ENCODE assay signal across 12 mouse cellular contexts in the genomic region with DNA sequence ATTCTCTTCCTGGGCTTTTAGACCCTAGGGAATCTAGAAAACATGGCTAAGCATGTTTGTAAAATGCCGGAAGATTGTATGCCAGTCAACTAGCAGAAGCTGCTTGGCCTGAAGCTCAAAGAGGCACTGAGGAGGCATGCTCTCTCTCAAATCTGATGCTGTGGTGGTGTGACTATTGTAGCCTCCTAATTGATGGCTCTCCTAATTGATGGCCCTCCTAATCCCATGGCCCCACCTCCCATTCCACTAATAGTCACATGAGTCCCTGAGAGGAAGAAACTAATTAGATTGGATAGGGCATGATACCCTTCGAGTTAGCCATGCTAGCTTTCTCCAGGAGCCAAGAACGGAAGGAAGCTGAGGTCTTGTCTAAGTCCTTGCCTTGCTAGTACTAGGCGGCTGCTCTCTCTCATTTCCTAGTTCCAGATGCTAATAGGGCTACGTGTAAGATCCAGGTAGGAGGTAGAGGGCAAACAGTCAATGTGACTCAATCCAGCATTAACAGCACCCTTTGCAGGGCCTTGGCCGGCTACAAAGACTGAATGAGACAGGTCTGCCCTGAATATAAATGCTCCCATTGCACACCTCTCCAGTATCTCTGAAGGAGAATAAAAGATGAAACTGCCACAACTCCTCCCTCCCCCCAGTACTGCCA. TPM values are rescaled to one million over a fixed set of nuclear protein-coding genes. Genes with fewer than 3 reads are reported as not detected.
DNase-seq lines count a peak whose midpoint lies in the region; ATAC-seq and TF ChIP-seq lines count a peak whose summit lies in the region.
"Had no signal": no experiment of that assay in that cellular context is flagged by ENCODE, and none has a peak within 500 bp of the region (broad histone marks: within the 10 kb centered on the region; RNA-seq: fewer than 3 reads in every experiment).

No protein-coding gene starts in this region.

- H3K27me3 ChIP-seq in heart, embryonic 11.5 days (ENCODE audit: control insufficient read depth, insufficient read depth, low read length): no peaks in the 10 kb centered on the region
- no peaks in the 10 kb centered on the region for H3K27me3 ChIP-seq in heart, adult 2 months (ENCODE audit: control insufficient read depth, insufficient read depth, low read length)
- H3K27me3 ChIP-seq in MEL (ENCODE audit: control insufficient read depth in 1 of 2, insufficient read depth in 2 of 2, low read length in 2 of 2): no peaks in the 10 kb centered on the region
- H3K27me3 ChIP-seq in embryonic facial prominence, embryonic 10.5 days (replicated peaks; ENCODE audit: low read depth, poor library complexity, severe bottlenecking): peaks cover 7% of the 10 kb centered on the region; the same call in 1 of the 2 replicates
- no peaks in the 10 kb centered on the region for H3K27me3 ChIP-seq in midbrain, embryonic 13.5 days
- H3K27me3 ChIP-seq: CH12.LX; limb, embryonic 13.5 days; lung, embryonic 15.5 days had no signal

- no peak for ATAC-seq in heart, embryonic 11.5 days (replicated peaks; ENCODE audit: insufficient number of reproducible peaks, low FRiP score, low TSS enrichment)
- ATAC-seq in midbrain, embryonic 13.5 days: no peak

- no peak for TF ChIP-seq RAD21 in MEL (IDR thresholded peaks at IDR 0.05; ENCODE audit: low read depth, low read length)

- H3K9me3 ChIP-seq in heart, embryonic 11.5 days (replicated peaks; ENCODE audit: control insufficient read depth, low read length): no peaks in the 10 kb centered on the region
- H3K9me3 ChIP-seq in MEL (replicated peaks; ENCODE audit: insufficient read depth, low read length): no peaks in the 10 kb centered on the region
- no peaks in the 10 kb centered on the region for H3K9me3 ChIP-seq in embryonic facial prominence, embryonic 10.5 days
- no peaks in the 10 kb centered on the region for H3K9me3 ChIP-seq in midbrain, embryonic 13.5 days
- H3K9me3 ChIP-seq: limb, embryonic 13.5 days; lung, embryonic 15.5 days had no signal

- intact Hi-C loops in heart, adult 2 months (cut with DNase I): loop anchor here (2.0 to 5.0 kb wide), 3 partner anchors 403 to 577 kb away; a partner anchor contains a TSS

- H3K36me3 ChIP-seq in heart, embryonic 11.5 days (ENCODE audit: control insufficient read depth, insufficient read depth, low read length): no peaks in the 10 kb centered on the region
- H3K36me3 ChIP-seq in heart, adult 2 months (ENCODE audit: control insufficient read depth, insufficient read depth, low read length): no peaks in the 10 kb centered on the region
- peaks cover 0 to 24% of the 10 kb centered on the region in 2 experiments; a peak in 2 of 4 replicates for H3K36me3 ChIP-seq in MEL (ENCODE audit: control insufficient read depth in 1 of 2, insufficient read depth in 2 of 2, low read length in 2 of 2)
- H3K36me3 ChIP-seq in embryonic facial prominence, embryonic 10.5 days (replicated peaks): no peaks in the 10 kb centered on the region
- no peaks in the 10 kb centered on the region for H3K36me3 ChIP-seq in midbrain, embryonic 13.5 days
- H3K36me3 ChIP-seq: limb, embryonic 13.5 days; lung, embryonic 15.5 days had no signal

- peaks cover 47% of the 10 kb centered on the region for H3K4me1 ChIP-seq in heart, embryonic 11.5 days (ENCODE audit: control insufficient read depth, insufficient read depth, low read length)
- H3K4me1 ChIP-seq in heart, adult 2 months (ENCODE audit: control insufficient read depth, insufficient read depth, low read length): peaks cover 18% of the 10 kb centered on the region
- H3K4me1 ChIP-seq in MEL (ENCODE audit: control insufficient read depth in 1 of 2, insufficient read depth in 2 of 2, low read length in 2 of 2): peaks cover 12 to 32% of the 10 kb centered on the region in 2 experiments
- H3K4me1 ChIP-seq in embryonic facial prominence, embryonic 10.5 days: peaks cover 74% of the 10 kb centered on the region
- peaks cover 50% of the 10 kb centered on the region for H3K4me1 ChIP-seq in midbrain, embryonic 13.5 days (replicated peaks)

- TF ChIP-seq POLR2A in heart, adult 2 months (IDR thresholded peaks at IDR 0.05; ENCODE audit: insufficient read depth, low read depth, low read length): no peak
- no peak for TF ChIP-seq POLR2A in MEL (IDR thresholded peaks at IDR 0.05; ENCODE audit: control insufficient read depth in 1 of 2, insufficient read depth in 1 of 2, low read depth in 1 of 2, low read length in 2 of 2, poor library complexity in 1 of 2)

- no peak for TF ChIP-seq CTCF in heart, adult 2 months (IDR thresholded peaks at IDR 0.05)
- TF ChIP-seq CTCF in MEL (IDR thresholded peaks at IDR 0.05 in 2 of 3, conservative IDR thresholded peaks at IDR 0.05 in 1 of 3; ENCODE audit: control insufficient read depth in 1 of 3, insufficient read depth in 1 of 3, low read depth in 2 of 3, low read length in 3 of 3, poor library complexity in 1 of 3, severe bottlenecking in 1 of 3): no peak

- TF ChIP-seq EP300 in heart, adult 2 months (IDR thresholded peaks at IDR 0.05; ENCODE audit: insufficient read depth, low read depth, low read length): no peak
- no peak for TF ChIP-seq EP300 in MEL (IDR thresholded peaks at IDR 0.05; ENCODE audit: low read depth in 1 of 2, low read length in 2 of 2)

- 69% methylated on average over 6 of the region's 6 CpGs for WGBS in heart, embryonic 11.5 days (ENCODE audit: insufficient replicate concordance)
- WGBS in heart, adult 2 months: 73% methylated on average over 6 of the region's 6 CpGs
- 62% methylated on average over 6 of the region's 6 CpGs for WGBS in embryonic facial prominence, embryonic 10.5 days
- 51% methylated on average over 6 of the region's 6 CpGs for WGBS in midbrain, embryonic 13.5 days

- H3K9ac ChIP-seq in heart, embryonic 11.5 days (ENCODE audit: low read depth, low read length): 0 out of 2 replicates have a peak overlapping the region, but pooled peaks have one; percentile 68
- no peak overlapping the region for H3K9ac ChIP-seq in heart, adult 2 months (ENCODE audit: low read depth, low read length)
- H3K9ac ChIP-seq in MEL (ENCODE audit: control insufficient read depth, low read depth, low read length, poor library complexity, severe bottlenecking): no peak overlapping the region
- H3K9ac ChIP-seq in midbrain, embryonic 13.5 days (replicated peaks): no peak overlapping the region; the same call in 1 of the 2 replicates

- H3K27ac ChIP-seq in heart, embryonic 11.5 days (ENCODE audit: low read depth, low read length): no peak overlapping the region
- H3K27ac ChIP-seq in heart, adult 2 months: no peak overlapping the region
- H3K27ac ChIP-seq in MEL (ENCODE audit: control insufficient read depth, low read depth, low read length): peak overlapping the region; percentile 42
- H3K27ac ChIP-seq in embryonic facial prominence, embryonic 10.5 days (replicated peaks): peak overlapping the region; percentile 93
- H3K27ac ChIP-seq in midbrain, embryonic 13.5 days: peak overlapping the region; percentile 90; the same call in 1 of the 2 replicates

- H3K79me2 ChIP-seq in heart, adult 2 months (replicated peaks; ENCODE audit: control insufficient read depth, insufficient read depth, low read length): no peaks in the 10 kb centered on the region
- H3K79me2 ChIP-seq in MEL (ENCODE audit: control insufficient read depth, insufficient read depth, low read length, poor library complexity): peaks cover 1% of the 10 kb centered on the region; the same call in 1 of the 2 replicates

- no peak for DNase-seq in heart, adult 2 months
- peak; percentile 40 for DNase-seq in MEL (ENCODE audit: low read depth, low spot score)
- DNase-seq in embryonic facial prominence, embryonic 10.5 days (ENCODE audit: low spot score): no peak
- no peak for DNase-seq in ovary, postnatal 10 days (ENCODE audit: low spot score)
- no peak for DNase-seq in gastrocnemius, postnatal 4 days (ENCODE audit: low spot score in 2 of 2)
- DNase-seq: kidney, adult 11 months; thymus, postnatal 14 days had no signal

- H3K4me2 ChIP-seq in heart, embryonic 11.5 days: no peak overlapping the region
- no peak overlapping the region for H3K4me2 ChIP-seq in midbrain, embryonic 13.5 days (replicated peaks)

- H3K4me3 ChIP-seq in heart, embryonic 11.5 days (ENCODE audit: low read depth, low read length): no peak overlapping the region
- H3K4me3 ChIP-seq in heart, adult 2 months: no peak overlapping the region
- H3K4me3 ChIP-seq in MEL (ENCODE audit: control insufficient read depth in 1 of 2, insufficient read depth in 1 of 2, low read depth in 2 of 2, low read length in 2 of 2): no peak overlapping the region
- no peak overlapping the region for H3K4me3 ChIP-seq in embryonic facial prominence, embryonic 10.5 days
- no peak overlapping the region for H3K4me3 ChIP-seq in midbrain, embryonic 13.5 days (replicated peaks)

TF ChIP-seq in MEL, 35 proteins besides CTCF, POLR2A, EP300 and RAD21 (continues in another document):
- TF ChIP-seq HCFC1 (IDR thresholded peaks at IDR 0.05; ENCODE audit: low read depth, low read length) (no peak), E2F4 (IDR thresholded peaks at IDR 0.05; ENCODE audit: borderline replicate concordance, low read depth, low read length) (no peak), CHD1 (IDR thresholded peaks at IDR 0.05; ENCODE audit: low read depth, low read length) (no peak), POLR2AphosphoS2 (IDR thresholded peaks at IDR 0.05; ENCODE audit: low read length) (no peak), JUND (IDR thresholded peaks at IDR 0.05; ENCODE audit: low read depth, low read length) (no peak), CHD2 (IDR thresholded peaks at IDR 0.05; ENCODE audit: low read length) (no peak), ELF1 (IDR thresholded peaks at IDR 0.05; ENCODE audit: low read depth, low read length) (no peak), GATA1 (IDR thresholded peaks at IDR 0.05; ENCODE audit: low read depth, low read length) (no peak), MAFK (IDR thresholded peaks at IDR 0.05; ENCODE audit: borderline replicate concordance, low read depth, low read length) (no peak), KAT2A (conservative IDR thresholded peaks at IDR 0.05; ENCODE audit: low read depth, low read length) (no peak), NELFE (IDR thresholded peaks at IDR 0.05; ENCODE audit: low read depth, low read length) (no peak), SMC3 (IDR thresholded peaks at IDR 0.05; ENCODE audit: low read depth, low read length) (no peak), USF1 (IDR thresholded peaks at IDR 0.05; ENCODE audit: low read depth, low read length) (no peak)

RNA-seq across cellular contexts. Expression of a gene that starts 31.8 kb away (rescaled TPM):
- polyA plus RNA-seq in heart, embryonic 11.5 days (2014; fragmentation: Nextera tagmentation; extraction: Ambion mirVana): 84.7 and 88.8 TPM in 2 replicates
- total RNA-seq in heart, adult 2 months (2021): 100 to 1,000 TPM; 188 to 216 TPM
- 162 and 185 TPM in 2 replicates for polyA plus RNA-seq in heart, adult 2 months (2012; rRNA removed)
- 41.1 and 48.0 TPM in 2 replicates for total RNA-seq in MEL (2012; rRNA removed)
- polyA plus RNA-seq in MEL (2012; ENCODE audit: insufficient read depth in 1 of 2, insufficient read length in 2 of 2, low read depth in 1 of 2, low replicate concordance in 2 of 2, missing spikeins in 1 of 2): 10 to 100 TPM in 1 of 2 experiments, not detected in 1; 28.9 TPM
- 38.1 and 39.3 TPM in 2 replicates for polyA plus RNA-seq in embryonic facial prominence, embryonic 10.5 days (2016; fragmentation: Nextera tagmentation; extraction: Ambion mirVana)
- 58.4 and 58.8 TPM in 2 replicates for polyA plus RNA-seq in midbrain, embryonic 13.5 days (2015; fragmentation: Nextera tagmentation; extraction: Ambion mirVana)
- 100 to 1,000 TPM; 107 to 122 TPM for total RNA-seq in gastrocnemius, postnatal 4 days (2021)

Comparison
In these comparisons a context has a peak if more than half of its experiments do, and no peak if none do; other contexts are left out.
1. H3K27ac ChIP-seq: peak in MEL (single experiment), embryonic facial prominence, embryonic 10.5 days (single experiment) and midbrain, embryonic 13.5 days (single experiment); none in heart, embryonic 11.5 days (single experiment) and heart, adult 2 months (single experiment).